Mouse (Mus musculus): ENCODE measurements at regions not wholly inside any gene's neighbourhood (a gene's known extent, or its start where the extent isn't known, plus 50 kb on each side); places are given as distances from the start of the nearest gene placed in this dataset.

DNA sequence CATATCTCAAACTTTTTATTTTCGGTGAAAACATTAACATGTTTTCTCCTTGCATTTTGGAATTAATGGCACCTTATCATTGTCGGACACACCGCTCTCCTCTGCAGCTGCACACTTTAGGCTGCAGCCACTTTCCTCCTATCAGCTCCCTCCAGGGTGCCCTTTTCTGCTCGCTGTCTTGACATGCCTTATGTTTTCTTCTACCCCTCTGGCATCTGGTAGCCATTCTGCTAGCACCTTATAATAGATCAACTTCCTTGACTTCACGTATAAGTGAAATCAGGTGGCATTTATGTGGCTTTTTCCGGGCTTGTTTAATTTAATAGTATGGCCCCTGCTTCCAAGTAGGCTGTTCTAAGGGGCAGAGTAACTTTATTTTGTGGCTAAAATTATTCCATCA lies 747.8 kb downstream of the Slitrk6 start:
- DNase-seq (ENCODE audit: low spot score) = no peak

DNA sequence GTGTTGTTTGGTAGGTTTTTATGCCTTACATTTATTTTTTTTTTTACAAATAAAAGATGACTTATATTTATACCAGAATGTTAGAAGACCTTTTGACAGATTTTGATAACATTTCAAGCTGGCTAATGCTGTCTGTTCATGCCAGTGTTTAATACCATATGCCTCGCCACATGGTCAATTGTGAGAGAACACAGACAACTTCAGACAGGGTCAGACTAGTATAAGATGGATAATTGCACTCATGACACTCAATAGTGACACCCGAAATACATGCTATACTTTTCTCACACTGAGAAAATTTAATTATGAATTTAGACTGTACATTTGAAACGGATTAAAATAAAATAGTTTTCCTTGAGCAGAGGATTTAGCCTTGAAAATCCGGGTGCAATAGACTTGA lies 769.9 kb downstream of the Slitrk6 start:
- DNase-seq (ENCODE audit: low spot score) = no peak

DNA sequence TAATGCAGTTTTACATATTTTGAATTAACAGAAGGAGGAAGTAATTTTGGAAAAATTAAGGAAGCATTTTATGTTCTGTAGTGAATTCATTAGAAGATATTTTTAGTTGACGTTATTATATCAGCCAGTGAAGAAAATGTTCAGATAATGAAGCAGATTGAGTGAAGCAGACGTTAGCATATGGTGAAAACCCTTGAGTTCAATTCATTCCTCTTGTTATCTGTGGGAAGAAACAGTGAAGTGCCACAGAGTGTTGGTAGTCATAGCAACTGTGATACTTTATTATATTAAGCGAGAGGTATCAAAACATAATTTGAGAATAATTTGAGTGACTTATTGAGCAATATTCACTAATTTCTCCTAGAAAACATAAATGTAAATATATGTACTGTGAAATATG lies 796.9 kb downstream of the Slitrk6 start:
- no peak for DNase-seq (ENCODE audit: low spot score)

DNA sequence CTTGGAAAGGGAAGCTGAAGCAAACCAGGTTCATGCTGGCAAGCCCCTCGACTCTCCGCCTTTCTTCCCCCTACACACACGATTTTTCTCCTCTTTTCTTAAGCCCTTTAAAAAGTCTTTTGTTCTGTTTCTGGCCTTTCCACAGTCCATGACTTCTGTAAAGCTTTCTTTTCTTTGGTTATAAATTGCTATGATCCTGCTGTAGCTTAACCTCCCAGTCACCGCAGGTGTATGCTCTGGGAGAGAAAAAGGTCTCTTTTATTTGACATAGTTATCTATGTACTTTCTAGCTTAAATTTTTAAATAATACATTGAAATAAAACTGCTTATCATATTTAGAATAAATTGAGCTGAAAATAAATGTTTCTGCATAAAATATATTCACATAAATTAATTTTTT lies 813.0 kb downstream of the Slitrk6 start:
- DNase-seq (ENCODE audit: low spot score) = no peak

DNA sequence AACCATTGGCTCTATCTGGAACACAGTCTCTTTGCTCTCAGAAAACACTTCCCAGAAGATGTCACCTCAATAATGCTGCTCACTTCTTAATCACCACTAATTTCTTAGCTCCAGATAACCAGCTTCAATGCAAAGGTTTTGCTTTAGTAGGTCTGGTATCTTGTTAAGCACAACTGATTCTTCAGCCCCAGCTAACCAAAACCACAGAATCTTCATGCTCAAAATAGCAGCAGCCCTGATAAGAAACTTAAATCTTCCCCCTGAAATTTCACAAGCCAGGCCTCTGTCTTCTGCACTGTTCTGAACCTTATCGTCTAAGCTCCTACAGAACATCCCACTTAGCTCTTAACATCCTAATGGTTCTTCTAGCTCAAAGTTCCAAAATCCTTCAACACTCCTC lies 813.8 kb downstream of the Slitrk6 start:
- DNase-seq (ENCODE audit: low spot score) = no peak

DNA sequence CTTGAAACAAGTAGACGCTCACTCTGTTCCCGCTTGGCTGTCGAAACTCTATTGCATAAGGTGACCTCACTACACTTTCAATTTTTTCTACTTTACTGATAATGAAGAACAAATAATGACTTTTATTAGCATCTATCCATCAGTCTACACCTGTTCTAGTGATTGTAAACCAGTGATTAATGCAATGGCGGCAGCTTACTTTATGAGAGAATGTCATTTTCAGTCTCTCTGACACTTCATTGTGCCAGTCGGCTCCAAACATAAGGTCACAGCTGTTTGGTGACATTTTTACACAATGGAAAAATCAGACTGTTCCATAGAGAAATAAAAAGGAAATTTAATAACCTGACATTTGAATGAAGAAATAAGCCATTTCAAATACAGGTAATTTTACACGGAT lies 817.5 kb downstream of the Slitrk6 start:
- no peak for DNase-seq (ENCODE audit: low spot score)

DNA sequence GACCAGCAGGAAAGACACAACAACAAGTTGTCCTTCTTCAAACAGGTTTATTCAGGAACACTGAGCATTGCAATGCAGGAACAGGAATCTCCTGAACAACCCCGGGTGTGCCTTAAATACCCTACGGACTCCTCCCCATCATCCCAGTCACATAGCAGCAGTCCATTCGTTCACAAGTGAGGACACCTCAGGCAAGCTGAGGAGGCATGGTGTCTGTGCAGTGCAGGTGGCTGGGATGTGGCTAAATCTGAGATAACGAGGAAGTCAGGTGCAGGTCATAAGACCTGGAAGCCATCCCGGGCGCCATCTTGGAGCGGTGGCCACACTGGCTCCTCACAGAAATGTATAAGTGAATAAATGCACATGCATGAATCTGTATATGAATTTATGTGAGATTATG lies 826.0 kb downstream of the Slitrk6 start:
- DNase-seq (ENCODE audit: low spot score) = no peak

DNA sequence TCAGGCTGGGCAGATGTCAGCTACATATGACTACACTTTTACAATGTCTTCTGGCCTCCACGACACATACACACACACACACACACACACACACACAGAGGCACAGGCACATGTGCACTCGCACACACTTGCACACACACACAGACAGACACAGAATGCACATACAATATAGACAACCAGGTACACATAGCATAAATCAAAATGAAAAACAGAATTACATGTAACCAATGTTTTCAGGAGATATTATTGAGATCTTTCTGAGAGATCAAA lies 863.1 kb downstream of the Slitrk6 start:
- no peak for DNase-seq (ENCODE audit: low spot score)

DNA sequence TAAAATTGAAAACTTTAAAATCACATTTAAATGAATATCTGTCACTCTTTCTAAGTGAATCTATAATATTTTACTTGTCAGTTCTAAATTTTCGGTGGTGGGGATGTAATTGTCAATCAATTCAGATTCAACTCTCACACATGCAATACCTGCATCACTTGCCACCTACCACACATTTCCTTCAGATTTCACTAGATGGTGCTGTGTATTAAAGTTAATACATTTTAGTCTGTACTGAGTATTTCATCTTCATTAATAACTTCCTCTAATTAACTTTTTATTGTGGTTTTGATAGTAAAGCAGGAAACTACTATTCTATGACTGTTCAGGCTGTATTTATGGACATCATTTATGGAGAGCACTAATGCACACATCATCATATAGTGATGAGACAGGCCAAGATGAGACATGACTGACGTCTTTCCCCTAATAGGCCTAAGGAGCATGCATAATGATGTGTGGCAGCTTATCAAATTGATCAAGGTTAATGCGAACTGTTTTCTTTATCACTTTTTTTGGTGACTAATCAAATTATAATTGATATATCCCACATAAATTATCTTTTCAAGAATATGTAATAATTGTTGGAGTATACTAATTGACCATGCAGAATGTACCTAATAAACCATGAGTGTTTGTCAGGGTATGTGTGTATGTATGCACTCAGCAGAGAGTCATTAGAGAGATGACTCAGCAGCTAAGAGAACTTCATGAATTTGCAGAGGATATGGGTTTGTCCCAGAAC lies 863.6 kb downstream of the Slitrk6 start:
- DNase-seq (ENCODE audit: low spot score) = no peak

DNA sequence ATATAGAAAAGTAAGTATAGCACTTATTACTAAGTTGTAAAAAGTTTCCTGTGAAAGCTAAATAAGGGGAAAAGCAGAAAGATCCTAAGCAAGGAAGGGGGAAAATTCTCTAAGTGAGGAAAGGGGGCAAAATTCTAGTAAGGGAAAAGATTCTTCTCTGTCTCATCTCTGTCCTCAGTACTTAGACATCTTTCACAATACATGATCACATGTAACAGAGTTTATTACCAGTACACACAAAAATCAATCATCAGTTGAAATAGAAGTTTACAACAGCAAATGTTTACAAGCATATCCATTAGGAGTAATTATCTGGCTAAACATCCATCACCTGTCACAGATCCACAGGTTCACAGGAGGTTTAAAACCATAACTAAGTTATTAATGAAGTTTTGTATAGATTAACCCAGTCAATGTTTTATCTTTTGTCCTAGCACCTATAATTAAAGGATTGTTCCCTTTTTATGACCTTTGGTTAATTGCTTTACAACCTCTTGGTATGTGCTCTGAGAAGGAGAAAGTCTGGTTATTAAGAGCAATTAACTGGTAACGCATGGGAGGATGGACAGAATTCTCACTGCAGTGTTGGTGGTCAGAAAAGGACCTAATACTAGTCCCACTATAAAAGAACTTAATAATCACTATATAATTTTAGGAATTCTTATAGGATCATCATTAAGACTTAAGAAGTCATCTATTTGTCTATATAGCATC lies 877.8 kb downstream of the Slitrk6 start:
- no peak for DNase-seq (ENCODE audit: low spot score)

DNA sequence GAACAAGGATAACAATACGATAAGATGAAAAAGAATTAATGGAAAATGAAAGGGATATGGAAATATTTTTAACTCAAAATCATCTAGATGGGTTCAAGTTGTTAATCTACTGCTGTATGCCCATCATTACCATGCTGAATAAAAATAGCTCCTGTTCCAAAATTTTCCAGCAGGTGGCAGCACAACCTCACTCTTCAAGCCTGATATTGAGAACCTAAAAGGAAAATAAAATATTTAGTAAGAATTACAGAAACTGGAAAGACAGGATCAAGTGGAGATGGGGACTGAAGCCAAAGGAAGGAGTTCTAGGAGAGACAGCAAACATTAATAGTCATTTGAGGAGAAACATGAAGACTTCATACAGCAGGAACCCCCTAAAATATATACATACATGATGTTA lies 880.7 kb downstream of the Slitrk6 start:
- DNase-seq (ENCODE audit: low spot score) = peak; percentile 24

DNA sequence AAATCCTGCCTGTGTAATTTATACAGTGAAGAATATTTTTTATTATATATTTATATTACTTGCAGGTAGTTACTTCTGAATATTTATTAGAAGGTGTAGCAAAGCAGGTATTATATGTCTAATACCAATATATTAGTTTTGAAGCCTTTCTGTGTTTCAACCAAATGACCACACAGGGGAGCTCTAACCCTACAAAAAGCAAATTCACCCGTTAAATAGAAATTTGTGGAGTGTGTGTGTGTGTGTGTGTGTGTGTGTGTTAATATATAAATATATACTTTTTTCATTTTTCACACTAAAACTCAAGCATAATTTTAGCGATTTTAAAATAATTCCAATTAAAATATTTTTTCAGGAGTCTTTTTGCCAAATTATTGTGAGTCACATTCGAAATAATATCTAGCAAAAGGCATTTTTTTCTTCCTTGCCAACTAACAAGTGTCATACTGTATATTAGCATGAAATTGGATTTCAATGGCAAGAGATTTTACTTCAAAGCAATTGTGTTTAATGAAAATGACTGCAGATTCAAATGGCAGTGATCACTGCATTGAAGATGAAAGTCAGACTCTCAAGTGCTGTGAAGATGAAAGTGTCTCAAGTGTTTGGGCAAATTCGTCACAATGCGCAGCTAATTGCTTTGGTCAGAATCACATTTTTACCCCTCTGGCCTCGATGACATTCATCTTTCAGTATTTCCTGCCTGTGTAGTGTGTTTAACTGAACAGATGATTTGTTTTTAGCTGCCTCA lies 914.4 kb downstream of the Slitrk6 start:
- DNase-seq (ENCODE audit: low spot score) = no peak

DNA sequence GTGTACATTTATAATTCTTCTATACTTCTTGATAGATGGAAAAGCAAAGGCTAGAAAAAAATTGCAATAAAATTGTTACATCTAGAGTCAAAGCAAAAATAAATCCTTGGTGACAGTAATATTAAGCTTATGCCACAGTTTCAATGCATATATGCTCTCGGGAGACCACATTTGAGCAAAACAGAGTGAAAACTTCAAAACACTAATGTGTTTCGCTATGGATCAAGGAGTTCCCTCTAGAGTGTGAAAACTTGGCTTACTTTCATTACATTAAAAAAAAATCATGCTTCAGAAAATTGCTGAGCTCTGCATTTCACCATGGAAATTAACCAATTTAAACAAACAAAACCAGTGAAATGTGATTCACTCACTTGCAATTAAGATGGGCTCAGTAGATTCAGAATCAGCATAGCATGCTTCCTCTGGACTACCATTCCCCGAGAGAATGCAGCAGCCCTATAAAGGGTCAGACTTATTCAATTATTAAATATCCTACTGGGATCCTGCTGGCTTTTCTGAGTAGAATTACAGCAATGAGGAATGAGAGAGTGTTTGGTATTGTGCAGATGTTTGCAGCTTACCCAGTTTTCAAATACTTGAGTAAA lies 888.7 kb upstream of the Slitrk1 start:
- no peak for DNase-seq (ENCODE audit: low spot score)

DNA sequence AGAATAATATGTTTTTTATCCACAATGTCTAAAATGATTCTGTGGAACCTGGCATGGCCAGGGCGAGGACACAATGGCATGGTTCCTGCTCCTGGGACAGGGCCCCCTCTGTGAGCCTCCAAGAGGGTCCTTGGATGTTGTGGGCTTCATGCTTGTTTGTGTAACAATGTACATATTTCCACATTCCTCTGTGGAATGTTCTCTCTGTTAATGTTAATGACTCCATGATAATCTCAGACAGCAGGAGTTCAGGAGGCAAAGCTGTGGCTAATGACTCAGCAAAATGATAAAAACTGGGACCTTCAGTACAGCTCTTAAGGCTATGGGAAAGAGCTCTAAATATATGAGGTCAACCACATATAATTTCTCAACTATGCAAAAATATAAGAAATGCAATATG lies 858.3 kb upstream of the Slitrk1 start:
- no peak for DNase-seq (ENCODE audit: low spot score)

DNA sequence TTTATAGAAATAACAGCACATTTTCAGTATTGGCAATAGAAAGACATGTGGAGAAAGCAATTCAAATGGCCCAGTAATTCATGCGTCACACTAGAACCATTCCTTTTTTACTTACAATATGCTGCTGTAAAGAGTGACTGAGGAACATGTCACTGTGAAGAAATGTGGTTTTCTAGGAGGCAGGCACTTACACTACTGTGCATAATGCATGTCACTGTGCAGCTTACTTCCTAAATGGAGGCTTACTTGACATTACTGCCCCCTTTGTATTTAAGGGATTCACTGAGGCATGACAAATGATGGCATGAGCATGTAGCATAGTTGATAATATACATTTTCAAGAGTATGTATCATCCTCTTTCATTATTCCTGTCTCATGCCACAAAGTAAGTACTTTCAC lies 846.9 kb upstream of the Slitrk1 start:
- DNase-seq (ENCODE audit: low spot score) = no peak

Data from left cerebral cortex, adult 11 months (tissue).